Mouse (Mus musculus): Measurements from ENCODE around the gene Cluh. TPM values are rescaled to one million over a fixed set of nuclear protein-coding genes. Genes with fewer than 3 reads are reported as not detected.
A peak's percentile ranks its signal among the peaks of the same experiment; 100 is the strongest.

The Cluh gene
- polyA plus RNA-seq, 1 experiment: 43.2 TPM

GRCm38 (mm10) chr11:74638791-74639411, 10.4 kb upstream of the Cluh start:
- peak overlapping the region; percentile 35; the same call in 1 of the 2 replicates for H3K4me3 ChIP-seq (ENCODE audit: control insufficient read depth, insufficient read depth, low read length)

GRCm38 (mm10) chr11:74639628-74640027, 9.7 kb upstream of the Cluh start:
- Histone ChIP-seq H3K27me3 (ENCODE audit: control insufficient read depth, insufficient read depth, low read length) (peaks cover 5% of the 10 kb centered on the region; the same call in 1 of the 2 replicates), H3K4me1 (replicated peaks; ENCODE audit: control insufficient read depth, insufficient read depth, low read length) (peaks cover 6% of the 10 kb centered on the region; the same call in 1 of the 2 replicates), H3K27ac (ENCODE audit: control insufficient read depth, insufficient read depth, low read length) (no peak overlapping the region), H3K4me3 (ENCODE audit: control insufficient read depth, insufficient read depth, low read length) (no peak overlapping the region), H3K36me3 (ENCODE audit: control insufficient read depth, insufficient read depth, low read length) (no peaks in the 10 kb centered on the region)
- no peak for TF ChIP-seq CTCF (IDR thresholded peaks at IDR 0.05; ENCODE audit: borderline replicate concordance, control insufficient read depth, extremely low read depth, insufficient read depth, low read length, poor library complexity)
- TF ChIP-seq POLR2A (IDR thresholded peaks at IDR 0.05; ENCODE audit: control insufficient read depth, extremely low read depth, insufficient read depth, low read length, poor library complexity): no peak
- 63% methylated on average over 1 of the region's 1 CpGs for WGBS
- DNase-seq: no peak

More at GRCm38 (mm10) chr11:74638791-74639411, 10.4 kb upstream of the Cluh start:
- Histone ChIP-seq H3K36me3 (ENCODE audit: control insufficient read depth, insufficient read depth, low read length) (no peaks in the 10 kb centered on the region), H3K4me1 (replicated peaks; ENCODE audit: control insufficient read depth, insufficient read depth, low read length) (peaks cover 6% of the 10 kb centered on the region; the same call in 1 of the 2 replicates), H3K27me3 (ENCODE audit: control insufficient read depth, insufficient read depth, low read length) (peaks cover 5% of the 10 kb centered on the region; the same call in 1 of the 2 replicates), H3K27ac (ENCODE audit: control insufficient read depth, insufficient read depth, low read length) (no peak overlapping the region)
- no peak for DNase-seq
- 63% methylated on average over 9 of the region's 9 CpGs for WGBS
- TF ChIP-seq POLR2A (IDR thresholded peaks at IDR 0.05; ENCODE audit: control insufficient read depth, extremely low read depth, insufficient read depth, low read length, poor library complexity) (no peak), CTCF (IDR thresholded peaks at IDR 0.05; ENCODE audit: borderline replicate concordance, control insufficient read depth, extremely low read depth, insufficient read depth, low read length, poor library complexity) (no peak)

GRCm38 (mm10) chr11:74647966-74648365, 1.3 kb upstream of the Cluh start:
- no peaks in the 10 kb centered on the region for H3K27me3 ChIP-seq (ENCODE audit: control insufficient read depth, insufficient read depth, low read length)
- H3K4me3 ChIP-seq (ENCODE audit: control insufficient read depth, insufficient read depth, low read length): no peak overlapping the region
- peaks cover 15% of the 10 kb centered on the region for H3K4me1 ChIP-seq (replicated peaks; ENCODE audit: control insufficient read depth, insufficient read depth, low read length)
- TF ChIP-seq POLR2A (IDR thresholded peaks at IDR 0.05; ENCODE audit: control insufficient read depth, extremely low read depth, insufficient read depth, low read length, poor library complexity): no peak
- TF ChIP-seq CTCF (IDR thresholded peaks at IDR 0.05; ENCODE audit: borderline replicate concordance, control insufficient read depth, extremely low read depth, insufficient read depth, low read length, poor library complexity): no peak
- 100% methylated on average over 1 of the region's 1 CpGs for WGBS
- no peaks in the 10 kb centered on the region for H3K36me3 ChIP-seq (ENCODE audit: control insufficient read depth, insufficient read depth, low read length)
- no peak for DNase-seq
- H3K27ac ChIP-seq (ENCODE audit: control insufficient read depth, insufficient read depth, low read length): no peak overlapping the region

GRCm38 (mm10) chr11:74648676-74649075, 619 bp upstream of the Cluh start:
- no peaks in the 10 kb centered on the region for H3K27me3 ChIP-seq (ENCODE audit: control insufficient read depth, insufficient read depth, low read length)

GRCm38 (mm10) chr11:74649647-74650551, 604 bp downstream of the Cluh start:
- no peak for DNase-seq
- WGBS: 1% methylated on average over 53 of the region's 53 CpGs
- TF ChIP-seq POLR2A (IDR thresholded peaks at IDR 0.05; ENCODE audit: control insufficient read depth, extremely low read depth, insufficient read depth, low read length, poor library complexity) (no peak), CTCF (IDR thresholded peaks at IDR 0.05; ENCODE audit: borderline replicate concordance, control insufficient read depth, extremely low read depth, insufficient read depth, low read length, poor library complexity) (no peak)

More at GRCm38 (mm10) chr11:74648676-74649075, 619 bp upstream of the Cluh start:
- 20% methylated on average over 1 of the region's 1 CpGs for WGBS
- Histone ChIP-seq H3K4me3 (ENCODE audit: control insufficient read depth, insufficient read depth, low read length) (peak overlapping the region; percentile 81), H3K36me3 (ENCODE audit: control insufficient read depth, insufficient read depth, low read length) (no peaks in the 10 kb centered on the region), H3K4me1 (replicated peaks; ENCODE audit: control insufficient read depth, insufficient read depth, low read length) (peaks cover 15% of the 10 kb centered on the region), H3K27ac (ENCODE audit: control insufficient read depth, insufficient read depth, low read length) (no peak overlapping the region)
- no peak for DNase-seq
- TF ChIP-seq CTCF (IDR thresholded peaks at IDR 0.05; ENCODE audit: borderline replicate concordance, control insufficient read depth, extremely low read depth, insufficient read depth, low read length, poor library complexity) (no peak), POLR2A (IDR thresholded peaks at IDR 0.05; ENCODE audit: control insufficient read depth, extremely low read depth, insufficient read depth, low read length, poor library complexity) (no peak)

GRCm38 (mm10) chr11:74650576-74651100, 1.3 kb downstream of the Cluh start:
- WGBS: 76% methylated on average over 4 of the region's 4 CpGs
- Histone ChIP-seq H3K27ac (ENCODE audit: control insufficient read depth, insufficient read depth, low read length) (no peak overlapping the region), H3K27me3 (ENCODE audit: control insufficient read depth, insufficient read depth, low read length) (no peaks in the 10 kb centered on the region), H3K36me3 (ENCODE audit: control insufficient read depth, insufficient read depth, low read length) (no peaks in the 10 kb centered on the region), H3K4me3 (ENCODE audit: control insufficient read depth, insufficient read depth, low read length) (no peak overlapping the region), H3K4me1 (replicated peaks; ENCODE audit: control insufficient read depth, insufficient read depth, low read length) (peaks cover 15% of the 10 kb centered on the region)
- TF ChIP-seq POLR2A (IDR thresholded peaks at IDR 0.05; ENCODE audit: control insufficient read depth, extremely low read depth, insufficient read depth, low read length, poor library complexity): no peak
- TF ChIP-seq CTCF (IDR thresholded peaks at IDR 0.05; ENCODE audit: borderline replicate concordance, control insufficient read depth, extremely low read depth, insufficient read depth, low read length, poor library complexity): no peak
- no peak for DNase-seq

More at GRCm38 (mm10) chr11:74649647-74650551, 604 bp downstream of the Cluh start:
- Histone ChIP-seq H3K4me1 (replicated peaks; ENCODE audit: control insufficient read depth, insufficient read depth, low read length) (peaks cover 15% of the 10 kb centered on the region), H3K27me3 (ENCODE audit: control insufficient read depth, insufficient read depth, low read length) (no peaks in the 10 kb centered on the region), H3K36me3 (ENCODE audit: control insufficient read depth, insufficient read depth, low read length) (no peaks in the 10 kb centered on the region), H3K27ac (ENCODE audit: control insufficient read depth, insufficient read depth, low read length) (no peak overlapping the region), H3K4me3 (ENCODE audit: control insufficient read depth, insufficient read depth, low read length) (peak overlapping the region; percentile 81)

Measured in thymus, adult 2 months (tissue).